Mouse (Mus musculus): ENCODE measurements around the gene Suds3. TPM values are rescaled to one million over a fixed set of nuclear protein-coding genes. Genes with fewer than 3 reads are reported as not detected.

Suds3 gene
- polyA plus RNA-seq, 1 experiment from 2014 or later = 90.5 TPM

DNA sequence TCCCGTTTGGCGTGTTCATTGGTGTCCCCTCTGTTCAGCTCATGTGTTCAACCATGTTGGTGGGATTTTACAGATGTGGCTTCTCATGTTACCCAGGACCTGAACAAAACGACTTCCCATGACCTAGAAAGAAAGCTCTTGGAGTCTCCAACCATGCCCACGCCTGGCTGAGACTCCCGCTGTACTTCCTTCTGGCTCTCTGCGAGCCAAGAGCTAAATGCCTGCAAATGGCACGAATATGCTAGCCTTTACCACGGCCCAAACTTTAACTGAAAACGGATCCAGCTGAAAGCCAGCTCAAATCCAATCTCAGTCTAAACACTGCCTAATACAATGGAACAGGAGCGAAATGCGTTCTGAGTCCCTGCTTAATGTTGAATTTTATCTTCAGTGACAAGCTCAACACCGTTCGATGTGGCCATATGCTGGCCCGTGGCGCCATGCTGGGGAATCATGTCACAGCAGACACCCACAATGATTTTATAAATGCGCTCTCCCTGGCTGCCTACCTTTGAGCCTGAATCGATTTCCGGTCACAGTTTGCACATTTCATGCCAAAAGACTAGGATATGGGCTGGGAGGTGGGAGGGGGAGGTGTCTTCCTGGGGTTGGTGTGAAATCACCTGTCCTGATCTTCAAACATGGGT is 55.3 kb downstream of the Suds3 start:
- no peaks in the 10 kb centered on the region for H3K9me3 ChIP-seq

DNA sequence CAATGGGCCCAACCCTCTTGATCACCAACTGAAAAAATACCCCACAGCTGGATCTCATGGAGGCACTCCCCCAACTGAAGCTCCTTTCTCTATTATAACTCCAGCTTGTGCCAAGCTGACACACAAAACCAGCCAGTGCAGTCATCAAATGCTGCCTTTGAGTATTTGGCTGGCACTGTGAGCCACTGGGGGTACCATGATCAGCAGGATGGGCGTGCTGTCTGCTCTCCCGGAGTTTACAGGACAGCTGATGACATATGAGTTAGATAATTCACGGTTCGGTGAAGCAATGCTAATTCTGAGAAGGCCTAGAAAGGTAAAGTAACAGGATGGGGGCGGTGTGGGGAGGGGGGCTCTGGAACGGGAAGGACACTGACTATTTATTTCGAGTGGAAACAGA is 66.0 kb downstream of the Suds3 start:
- no peak overlapping the region for H3K4me3 ChIP-seq
- H3K4me2 ChIP-seq = no peak overlapping the region
- no peaks in the 10 kb centered on the region for H3K9me3 ChIP-seq
- no peak overlapping the region for H3K9ac ChIP-seq
- H3K4me1 ChIP-seq (replicated peaks) = 0 out of 2 replicates have a peak, but pooled peaks cover 5% of the 10 kb centered on the region
- ATAC-seq (ENCODE audit: low FRiP score) = no peak
- H3K36me3 ChIP-seq = no peaks in the 10 kb centered on the region
- H3K27me3 ChIP-seq = no peaks in the 10 kb centered on the region
- 75% methylated on average over 7 of the region's 7 CpGs for WGBS
- no peak overlapping the region for H3K27ac ChIP-seq

More for the DNA sequence above, 55.3 kb downstream of the Suds3 start:
- H3K9ac ChIP-seq = no peak overlapping the region
- no peaks in the 10 kb centered on the region for H3K27me3 ChIP-seq
- H3K4me1 ChIP-seq (replicated peaks) = no peaks in the 10 kb centered on the region
- H3K4me3 ChIP-seq = no peak overlapping the region
- ATAC-seq (ENCODE audit: low FRiP score) = no peak
- H3K36me3 ChIP-seq = no peaks in the 10 kb centered on the region
- 74% methylated on average over 18 of the region's 18 CpGs for WGBS
- no peak overlapping the region for H3K27ac ChIP-seq
- H3K4me2 ChIP-seq = no peak overlapping the region

DNA sequence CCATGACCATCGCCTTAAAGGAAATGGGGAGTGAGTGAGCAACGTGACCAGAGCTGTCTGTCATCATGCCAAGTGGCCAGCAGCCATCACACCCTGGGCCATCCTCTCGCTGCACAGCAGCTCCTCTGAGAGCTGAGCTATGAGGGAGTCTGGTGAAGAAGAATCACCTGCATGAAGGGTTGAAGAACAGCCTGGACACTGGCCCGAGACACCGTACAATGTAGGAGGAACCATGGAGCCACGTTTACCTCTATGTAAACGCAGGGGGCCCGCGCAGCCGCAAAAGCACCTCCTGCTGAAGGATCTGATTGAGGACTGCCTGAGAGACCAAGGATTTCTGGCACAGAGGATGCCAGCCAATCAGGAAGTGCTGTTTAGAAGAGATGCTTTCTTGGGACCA is 70.8 kb downstream of the Suds3 start:
- H3K4me1 ChIP-seq (replicated peaks) = 0 out of 2 replicates have a peak, but pooled peaks cover 5% of the 10 kb centered on the region
- no peak overlapping the region for H3K4me2 ChIP-seq
- H3K27me3 ChIP-seq = no peaks in the 10 kb centered on the region
- no peaks in the 10 kb centered on the region for H3K36me3 ChIP-seq
- 69% methylated on average over 10 of the region's 10 CpGs for WGBS
- no peak for ATAC-seq (ENCODE audit: low FRiP score)
- no peak overlapping the region for H3K9ac ChIP-seq
- H3K27ac ChIP-seq = no peak overlapping the region
- no peaks in the 10 kb centered on the region for H3K9me3 ChIP-seq
- no peak overlapping the region for H3K4me3 ChIP-seq

DNA sequence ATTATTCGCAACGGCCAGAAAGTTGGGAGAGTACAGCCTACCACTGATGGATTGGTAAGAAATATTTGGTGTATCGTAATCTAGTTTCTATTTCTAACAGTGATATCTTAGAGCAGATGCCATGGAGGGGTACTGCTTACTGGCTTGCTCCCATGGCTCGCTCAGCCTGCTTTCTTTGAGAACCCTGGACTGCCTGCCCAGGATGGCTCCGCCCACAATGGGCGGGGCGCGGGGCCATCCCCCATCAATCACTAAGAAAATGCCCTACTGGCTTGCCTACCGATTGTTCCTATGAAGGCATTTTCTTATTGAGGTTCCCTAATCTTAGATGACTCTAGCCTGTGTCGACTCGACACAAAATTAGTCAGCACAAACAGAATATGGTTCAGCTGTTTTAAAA is 73.3 kb downstream of the Suds3 start:
- Histone ChIP-seq H3K4me3 (no peak overlapping the region), H3K9ac (no peak overlapping the region), H3K4me1 (replicated peaks) (no peaks in the 10 kb centered on the region), H3K27me3 (no peaks in the 10 kb centered on the region), H3K9me3 (no peaks in the 10 kb centered on the region), H3K4me2 (no peak overlapping the region), H3K27ac (no peak overlapping the region), H3K36me3 (no peaks in the 10 kb centered on the region)
- ATAC-seq (ENCODE audit: low FRiP score) = no peak
- 72% methylated on average over 11 of the region's 11 CpGs for WGBS

Other genes starting within 250 kb of the Suds3 start
- 47.0 and 50.0 TPM in 2 replicates for gene Taok3, start 4.0 kb upstream of the Suds3 start, polyA plus RNA-seq (2015; fragmentation: Nextera tagmentation; extraction: Ambion mirVana)
- 1,027 and 1,043 TPM in 2 replicates for gene Pebp1, start 171.5 kb upstream of the Suds3 start, polyA plus RNA-seq (2015; fragmentation: Nextera tagmentation; extraction: Ambion mirVana)
- gene Vsig10, start 203.0 kb upstream of the Suds3 start, polyA plus RNA-seq (2015; fragmentation: Nextera tagmentation; extraction: Ambion mirVana) = 1.5 and 1.9 TPM in 2 replicates
- gene Wsb2, start 241.2 kb upstream of the Suds3 start, polyA plus RNA-seq (2015; fragmentation: Nextera tagmentation; extraction: Ambion mirVana) = 181 and 194 TPM in 2 replicates

Data from hindbrain, embryonic 13.5 days (tissue).